ENCODE assay signal across 15 mouse cellular contexts in the genomic region with DNA sequence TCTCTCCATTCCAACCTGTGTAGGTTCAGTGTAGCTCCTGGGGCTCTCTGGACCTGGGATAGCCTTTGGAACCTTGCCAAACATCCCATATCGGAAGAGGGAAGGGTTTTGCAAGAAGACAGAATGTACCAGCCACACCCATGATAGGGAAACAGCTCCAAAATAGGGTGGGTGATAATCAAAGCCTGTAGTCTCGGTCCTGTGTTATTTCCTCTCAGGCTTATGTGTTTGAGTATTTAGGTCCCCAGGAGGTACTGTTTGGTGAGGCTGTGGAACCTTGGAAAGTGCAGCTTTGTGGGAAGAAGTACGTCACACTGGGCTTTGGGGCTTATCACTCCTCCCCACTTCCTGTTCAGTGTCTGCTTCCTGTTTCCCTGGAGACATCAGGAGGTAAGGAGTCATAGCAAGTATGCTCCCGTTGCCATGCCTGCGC. TPM values are rescaled to one million over a fixed set of nuclear protein-coding genes. Genes with fewer than 3 reads are reported as not detected.
A peak's percentile ranks its signal among the peaks of the same experiment; 100 is the strongest.
DNase-seq lines count a peak whose midpoint lies in the region; ATAC-seq lines count a peak whose summit lies in the region.
"Had no signal": no experiment of that assay in that cellular context is flagged by ENCODE, and none has a peak within 500 bp of the region (broad histone marks: within the 10 kb centered on the region; RNA-seq: fewer than 3 reads in every experiment).

No protein-coding gene starts in this region.

- no peaks in the 10 kb centered on the region for H3K36me3 ChIP-seq in liver, embryonic 11.5 days (ENCODE audit: control insufficient read depth, insufficient read depth, low read length)
- H3K36me3 ChIP-seq in heart, embryonic 16.5 days (ENCODE audit: control insufficient read depth, insufficient read depth) = no peaks in the 10 kb centered on the region
- no peaks in the 10 kb centered on the region for H3K36me3 ChIP-seq in kidney, embryonic 16.5 days (ENCODE audit: insufficient read depth, low read length)

- DNase-seq in CD4-positive, CD25-positive, alpha-beta regulatory T cell, adult 2 months (ENCODE audit: low read depth, low spot score) = peak; percentile 9
- no peak for DNase-seq in liver, embryonic 11.5 days (ENCODE audit: low spot score)
- no peak for DNase-seq in liver
- DNase-seq in urinary bladder, postnatal 36 days (ENCODE audit: low spot score in 2 of 2) = no peak
- DNase-seq: cerebellum, adult 9-10 months; kidney, adult 18-20 months; kidney, postnatal 4 days; thymus, adult 2 months had no signal

- H3K4me3 ChIP-seq in liver, embryonic 11.5 days (ENCODE audit: low read depth, low read length) = no peak overlapping the region
- H3K4me3 ChIP-seq in heart, embryonic 16.5 days (ENCODE audit: low read length) = no peak overlapping the region
- H3K4me3 ChIP-seq in kidney, embryonic 16.5 days (ENCODE audit: low read length) = no peak overlapping the region
- H3K4me3 ChIP-seq: embryonic facial prominence, embryonic 10.5 days; hindbrain, embryonic 10.5 days had no signal

- WGBS in liver, embryonic 11.5 days = 41% methylated on average over 5 of the region's 5 CpGs
- WGBS in heart, embryonic 16.5 days = 40% methylated on average over 5 of the region's 5 CpGs
- 60% methylated on average over 5 of the region's 5 CpGs for WGBS in kidney, embryonic 16.5 days

- H3K27me3 ChIP-seq in liver, embryonic 11.5 days (replicated peaks; ENCODE audit: control insufficient read depth, insufficient read depth, low read length) = no peaks in the 10 kb centered on the region
- H3K27me3 ChIP-seq in heart, embryonic 16.5 days (ENCODE audit: control insufficient read depth, insufficient read depth, low read length) = no peaks in the 10 kb centered on the region
- no peaks in the 10 kb centered on the region for H3K27me3 ChIP-seq in kidney, embryonic 16.5 days (ENCODE audit: insufficient read depth, low read length)

- no peak for ATAC-seq in CD4-positive, CD25-positive, alpha-beta regulatory T cell, adult 4 months
- 0 out of 2 replicates have a peak, but pooled peaks have one; percentile 51 for ATAC-seq in liver, embryonic 11.5 days (replicated peaks; ENCODE audit: low FRiP score)
- 0 out of 2 replicates have a peak, but pooled peaks have one; percentile 23 for ATAC-seq in heart, embryonic 16.5 days (replicated peaks; ENCODE audit: extremely low read depth, insufficient read depth, low FRiP score)
- peak; percentile 83 for ATAC-seq in megakaryocyte progenitor cell, adult 5-6 weeks (replicated peaks; ENCODE audit: poor library complexity)
- no peak for ATAC-seq in kidney, embryonic 16.5 days (ENCODE audit: low FRiP score, low TSS enrichment)

- H3K27ac ChIP-seq in liver, embryonic 11.5 days (ENCODE audit: low read depth, low read length) = no peak overlapping the region
- H3K27ac ChIP-seq in heart, embryonic 16.5 days (ENCODE audit: low read length) = no peak overlapping the region
- H3K27ac ChIP-seq in kidney, embryonic 16.5 days (ENCODE audit: low read length) = no peak overlapping the region
- H3K27ac ChIP-seq: embryonic facial prominence, embryonic 10.5 days; hindbrain, embryonic 10.5 days had no signal

- H3K4me1 ChIP-seq in liver, embryonic 11.5 days (replicated peaks; ENCODE audit: control insufficient read depth, insufficient read depth, low read length) = peaks cover 18% of the 10 kb centered on the region
- H3K4me1 ChIP-seq in heart, embryonic 16.5 days (ENCODE audit: control insufficient read depth, insufficient read depth, low read length) = peaks cover 5% of the 10 kb centered on the region; the same call in 1 of the 2 replicates
- no peaks in the 10 kb centered on the region; the same call in 1 of the 2 replicates for H3K4me1 ChIP-seq in kidney, embryonic 16.5 days (ENCODE audit: insufficient read depth, low read length)
- H3K4me1 ChIP-seq: embryonic facial prominence, embryonic 10.5 days; hindbrain, embryonic 10.5 days had no signal

- H3K9me3 ChIP-seq in liver, embryonic 11.5 days (ENCODE audit: control insufficient read depth, low read length) = no peaks in the 10 kb centered on the region
- H3K9me3 ChIP-seq in heart, embryonic 16.5 days (replicated peaks; ENCODE audit: control insufficient read depth, low read length) = no peaks in the 10 kb centered on the region
- H3K9me3 ChIP-seq in kidney, embryonic 16.5 days (ENCODE audit: low read length) = no peaks in the 10 kb centered on the region
- H3K9me3 ChIP-seq: embryonic facial prominence, embryonic 10.5 days; hindbrain, embryonic 10.5 days had no signal

- H3K9ac ChIP-seq in liver, embryonic 11.5 days (ENCODE audit: low read depth, low read length) = no peak overlapping the region
- H3K9ac ChIP-seq in heart, embryonic 16.5 days (ENCODE audit: low read length) = no peak overlapping the region
- H3K9ac ChIP-seq in kidney, embryonic 16.5 days (replicated peaks; ENCODE audit: low read length) = no peak overlapping the region

- H3K4me2 ChIP-seq in liver, embryonic 11.5 days = no peak overlapping the region
- H3K4me2 ChIP-seq in heart, embryonic 16.5 days (ENCODE audit: low read depth, low read length) = no peak overlapping the region
- H3K4me2 ChIP-seq in kidney, embryonic 16.5 days (replicated peaks; ENCODE audit: low read depth, low read length) = no peak overlapping the region
- H3K4me2 ChIP-seq: midbrain, embryonic 11.5 days had no signal

RNA-seq across cellular contexts. Expression of a gene that starts 42.7 kb away (rescaled TPM):
- polyA plus RNA-seq in CD4-positive, CD25-positive, alpha-beta regulatory T cell, adult 4 months (2017; shearing (Covaris generic)) = 1 to 10 TPM; 1.4 to 1.8 TPM
- 16.4 TPM in 2 replicates for polyA plus RNA-seq in liver, embryonic 11.5 days (2014; fragmentation: Nextera tagmentation; extraction: Ambion mirVana)
- 8.3 and 11.5 TPM in 2 replicates for polyA plus RNA-seq in heart, embryonic 16.5 days (2015; fragmentation: Nextera tagmentation; extraction: Ambion mirVana)
- total RNA-seq in megakaryocyte progenitor cell, adult 5-6 weeks (2015) = 3.2 and 5.1 TPM in 2 replicates
- 2.2 and 2.8 TPM in 2 replicates for total RNA-seq in megakaryocyte progenitor cell, adult 5-6 weeks (2017)
- polyA plus RNA-seq in kidney, embryonic 16.5 days (2015; fragmentation: Nextera tagmentation; extraction: Ambion mirVana) = 25.3 and 26.5 TPM in 2 replicates

Comparison
In these comparisons a context has a peak if more than half of its experiments do, and no peak if none do; other contexts are left out.
1. ATAC-seq: peak in liver, embryonic 11.5 days (single experiment), heart, embryonic 16.5 days (single experiment) and megakaryocyte progenitor cell, adult 5-6 weeks (single experiment); none in CD4-positive, CD25-positive, alpha-beta regulatory T cell, adult 4 months (single experiment) and kidney, embryonic 16.5 days (single experiment).